Mouse (Mus musculus) liver, postnatal 0 days (tissue): ENCODE results near the gene Fam240a.

ENCODE experiments used
- CTCF ChIP-seq: sonication (generic); IDR thresholded peaks from 2 replicates; pipeline ENCODE4 v1.5.1; 2016; ENCODE audit warnings: antibody characterized with exemption, low read depth
- EP300 ChIP-seq: IDR thresholded peaks from 2 replicates; pipeline ENCODE4 v1.6.1; 2016; ENCODE audit warnings: antibody characterized with exemption, low read depth, mild to moderate bottlenecking

DNA sequence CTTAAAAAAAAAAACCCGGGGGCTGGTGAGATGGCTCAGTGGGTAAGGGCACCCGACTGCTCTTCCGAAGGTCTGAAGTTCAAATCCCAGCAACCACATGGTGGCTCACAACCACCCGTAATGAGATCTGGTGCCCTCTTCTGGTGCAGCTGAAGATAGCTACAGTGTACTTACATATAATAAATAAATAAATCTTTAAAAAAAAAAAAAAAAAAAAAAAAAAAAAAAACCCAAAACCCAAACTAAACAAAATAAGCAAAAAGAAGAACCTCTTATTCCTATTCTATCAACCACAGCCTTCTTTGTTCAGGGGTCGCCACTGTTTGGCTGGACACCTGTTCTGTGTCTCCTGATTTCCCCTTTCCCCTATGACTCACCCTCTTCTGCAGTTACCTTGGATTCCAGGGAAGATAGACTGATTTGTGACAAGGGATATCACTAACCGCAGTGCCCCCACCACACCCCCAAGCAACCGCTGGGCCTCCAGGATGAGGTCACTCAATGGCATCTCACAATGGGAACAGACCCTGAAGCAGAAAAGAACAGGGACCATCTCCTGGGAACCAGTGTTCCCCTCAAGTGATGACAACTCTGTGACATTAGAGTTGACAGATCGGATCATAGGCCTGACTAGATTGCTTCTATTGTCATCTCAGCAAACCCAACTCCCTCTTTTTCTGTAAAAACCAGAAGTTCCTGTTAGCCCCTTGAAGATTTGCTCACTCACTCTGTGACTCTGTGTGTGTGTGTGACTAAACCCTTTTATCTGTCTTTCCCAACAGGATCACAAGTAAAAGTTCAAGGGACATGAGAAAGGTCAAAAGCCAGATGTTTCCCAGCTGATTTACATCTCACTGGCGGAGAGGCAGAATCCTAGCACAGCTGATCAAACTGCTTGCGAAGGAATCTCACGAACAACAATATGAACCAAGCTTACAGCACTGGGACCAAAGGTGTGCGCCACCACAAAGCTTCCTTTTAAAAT, 21.1 kb upstream of the Fam240a start:
- TF ChIP-seq CTCF (no peak), EP300 (no peak)
